Mouse (Mus musculus) midbrain, embryonic 10.5 days (tissue): Measurements from ENCODE around the gene Cmas. TPM values are rescaled to one million over a fixed set of nuclear protein-coding genes. Genes with fewer than 3 reads are reported as not detected.

Experiments
- DNase-seq: peaks from one replicate; pipeline ENCODE4 v3.0.0-alpha.2; 2017; ENCODE audit warnings: low spot score
- H3K27ac ChIP-seq: fragments of 300-500 bp; sonication (generic); replicated peaks from 2 replicates; pipeline ENCODE4 v1.5.1; 2016; ENCODE audit warnings: mild to moderate bottlenecking
- H3K27me3 ChIP-seq: fragments of 300-500 bp; sonication (generic); 2 replicates; pipeline ENCODE4 v1.6.1; 2016; ENCODE audit warnings: low read depth, mild to moderate bottlenecking; ENCODE audit not compliant: poor library complexity, severe bottlenecking
- H3K36me3 ChIP-seq: fragments of 300-500 bp; sonication (generic); 2 replicates; pipeline ENCODE4 v1.6.1; 2016; ENCODE audit warnings: mild to moderate bottlenecking, moderate library complexity
- H3K4me1 ChIP-seq: fragments of 300-500 bp; sonication (generic); 2 replicates; pipeline ENCODE4 v1.6.1; 2016
- H3K4me3 ChIP-seq: fragments of 300-500 bp; sonication (generic); 2 replicates; pipeline ENCODE4 v1.5.1; 2016; ENCODE audit warnings: mild to moderate bottlenecking, moderate library complexity
- H3K9me3 ChIP-seq: fragments of 300-500 bp; sonication (generic); replicated peaks from 2 replicates; pipeline ENCODE4 v1.6.1; 2016; ENCODE audit warnings: mild to moderate bottlenecking
- WGBS: fragments of 180-500 bp; shearing (Covaris S2); methylation state at CpG from one replicate; pipeline ENCODE4 v1.1.7; 2016; 5-methylcytosine and 5-hydroxymethylcytosine counted together
- polyA plus RNA-seq: library from polyadenylated mRNA; unstranded; fragments of >200 nt; fragmentation: Nextera tagmentation; extraction: Ambion mirVana; gene quantifications from 2 replicates; pipeline ENCODE4 v1.2.1, GENCODE M21; 2016

Gene Cmas
- polyA plus RNA-seq, result 81.0 and 86.6 TPM in 2 replicates

DNA sequence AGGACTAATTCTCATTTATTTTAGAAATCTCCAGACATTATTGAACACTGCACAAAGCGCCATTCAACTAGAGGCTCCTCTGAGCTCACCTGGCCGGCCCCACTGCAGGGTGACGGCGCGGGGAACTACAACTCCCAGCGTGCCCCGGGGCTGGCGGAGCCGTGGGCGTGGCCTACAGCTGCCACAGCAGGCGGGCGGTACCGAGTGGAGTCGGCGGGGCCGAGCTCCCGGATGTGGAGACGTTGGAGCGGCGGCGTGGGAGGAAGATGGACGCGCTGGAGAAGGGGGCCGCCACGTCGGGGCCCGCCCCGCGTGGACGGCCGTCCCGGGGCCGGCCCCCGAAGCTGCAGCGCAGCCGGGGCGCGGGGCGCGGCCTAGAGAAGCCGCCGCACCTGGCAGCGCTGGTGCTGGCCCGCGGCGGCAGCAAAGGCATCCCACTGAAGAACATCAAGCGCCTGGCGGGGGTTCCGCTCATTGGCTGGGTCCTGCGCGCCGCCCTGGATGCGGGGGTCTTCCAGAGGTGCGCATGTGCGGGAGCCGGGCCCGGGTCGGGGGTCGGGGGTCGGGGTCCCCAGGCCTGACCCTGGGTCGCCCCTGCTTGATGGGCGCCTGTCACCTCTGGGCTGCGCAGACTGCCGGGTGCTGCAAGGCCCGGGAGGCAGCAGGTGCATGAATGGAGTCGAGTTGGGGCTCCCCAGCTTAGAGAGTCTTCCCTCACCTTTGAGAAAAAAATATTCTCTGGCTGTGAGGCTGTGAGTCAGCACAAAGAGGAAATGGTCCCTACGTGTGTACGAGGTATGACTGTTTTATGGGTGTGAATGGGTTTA lies at the start of gene Cmas:
TSS of gene Cmas (plus strand) at position 180 of the 827 bp plus-strand sequence.
- H3K9me3 ChIP-seq, result no peaks in the 10 kb centered on the region
- peak; percentile 88 for DNase-seq
- peaks cover 32% of the 10 kb centered on the region for H3K4me1 ChIP-seq
- peak within 1 kb of the TSS; percentile 92 for H3K4me3 ChIP-seq
- H3K27ac ChIP-seq, result peak within 1 kb of the TSS; percentile 95
- under 1% methylated on average over 68 of the region's 68 CpGs for WGBS
- peaks cover 34% of the 10 kb centered on the region for H3K27me3 ChIP-seq
- peaks cover 30% of the 10 kb centered on the region for H3K36me3 ChIP-seq

DNA sequence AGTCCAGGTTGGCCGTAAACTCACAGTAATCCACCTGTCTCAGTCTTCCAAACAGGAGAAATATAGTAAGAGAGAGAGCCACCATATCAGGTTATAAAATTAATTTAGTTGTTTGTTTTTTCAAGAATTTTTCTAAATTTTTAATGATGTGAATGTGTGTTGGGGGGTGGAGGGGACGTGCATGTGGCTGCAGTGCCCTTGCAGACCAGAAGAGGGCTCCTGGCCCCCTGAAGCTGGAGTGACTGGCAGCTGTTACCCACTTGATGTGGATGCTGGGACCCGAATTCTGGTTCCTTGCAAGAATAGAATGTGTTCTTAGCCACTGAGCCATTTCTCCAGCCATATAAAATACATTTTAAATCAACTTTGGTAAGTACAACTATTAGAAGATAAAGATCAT lies 49.8 kb upstream of the Cmas start:
- peaks cover 15% of the 10 kb centered on the region for H3K27me3 ChIP-seq
- WGBS, result 78% methylated on average over 3 of the region's 3 CpGs

DNA sequence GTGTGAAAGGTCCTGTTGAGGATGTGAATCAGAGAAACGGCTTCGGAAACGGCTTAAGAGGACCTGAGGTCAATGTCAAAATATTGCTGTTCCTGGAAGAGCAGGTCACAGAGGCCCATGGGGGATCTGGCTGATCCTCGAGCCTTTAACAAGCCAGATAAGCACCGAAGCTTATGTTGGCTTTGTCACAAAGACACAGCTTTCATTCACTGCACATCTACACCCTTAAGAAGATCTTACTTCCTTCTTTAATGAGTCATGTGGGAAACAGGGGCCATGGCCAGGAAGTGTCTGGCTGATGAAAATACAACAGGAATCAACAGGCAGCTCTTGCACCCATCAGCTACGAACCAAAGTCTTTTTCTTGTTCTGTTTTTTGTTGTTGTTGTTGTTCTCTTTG lies 48.1 kb upstream of the Cmas start:
- Histone ChIP-seq H3K9me3 (no peaks in the 10 kb centered on the region), H3K27me3 (peaks cover 4% of the 10 kb centered on the region; the same call in 1 of the 2 replicates), H3K4me1 (no peaks in the 10 kb centered on the region), H3K36me3 (no peaks in the 10 kb centered on the region), H3K27ac (no peak overlapping the region), H3K4me3 (no peak overlapping the region)
- WGBS, result 92% methylated on average over 6 of the region's 6 CpGs
- no peak for DNase-seq

More for the DNA sequence above, 49.8 kb upstream of the Cmas start:
- H3K27ac ChIP-seq, result no peak overlapping the region
- no peaks in the 10 kb centered on the region for H3K36me3 ChIP-seq
- H3K4me1 ChIP-seq, result peaks cover 11% of the 10 kb centered on the region
- DNase-seq, result no peak
- H3K9me3 ChIP-seq, result no peaks in the 10 kb centered on the region
- no peak overlapping the region for H3K4me3 ChIP-seq

- Histone ChIP-seq H3K4me3 (no peak overlapping the region), H3K9me3 (no peaks in the 10 kb centered on the region), H3K27me3 (no peaks in the 10 kb centered on the region), H3K36me3 (no peaks in the 10 kb centered on the region), H3K4me1 (no peaks in the 10 kb centered on the region), H3K27ac (no peak overlapping the region)
- WGBS, result 88% methylated on average over 6 of the region's 6 CpGs
- no peak for DNase-seq
Measured at GRCm38 (mm10) chr6:142710690-142711089, 45.8 kb upstream of the Cmas start.

DNA sequence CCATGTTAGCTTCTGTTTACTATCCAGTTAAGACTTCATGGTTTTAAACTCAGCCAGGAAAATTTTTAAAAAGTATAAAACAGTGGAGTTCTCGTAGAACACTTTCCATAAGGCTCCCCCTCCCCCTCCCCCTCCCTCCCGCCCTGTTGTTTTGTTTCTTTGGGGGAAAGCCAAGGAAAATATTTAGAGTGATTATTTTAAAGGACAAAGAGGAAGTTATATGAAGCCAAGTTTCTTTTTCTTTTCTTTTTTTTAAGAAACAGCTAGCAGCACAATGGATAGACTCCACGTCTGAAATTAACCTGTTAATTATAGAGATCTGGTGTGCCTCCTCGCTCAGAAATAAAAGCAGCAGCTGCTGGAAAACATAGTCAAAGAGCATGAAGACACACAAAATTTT lies 45.4 kb upstream of the Cmas start:
- no peak for DNase-seq
- 69% methylated on average over 4 of the region's 4 CpGs for WGBS
- Histone ChIP-seq H3K27ac (no peak overlapping the region), H3K4me3 (no peak overlapping the region), H3K27me3 (no peaks in the 10 kb centered on the region), H3K9me3 (no peaks in the 10 kb centered on the region), H3K4me1 (no peaks in the 10 kb centered on the region), H3K36me3 (no peaks in the 10 kb centered on the region)

DNA sequence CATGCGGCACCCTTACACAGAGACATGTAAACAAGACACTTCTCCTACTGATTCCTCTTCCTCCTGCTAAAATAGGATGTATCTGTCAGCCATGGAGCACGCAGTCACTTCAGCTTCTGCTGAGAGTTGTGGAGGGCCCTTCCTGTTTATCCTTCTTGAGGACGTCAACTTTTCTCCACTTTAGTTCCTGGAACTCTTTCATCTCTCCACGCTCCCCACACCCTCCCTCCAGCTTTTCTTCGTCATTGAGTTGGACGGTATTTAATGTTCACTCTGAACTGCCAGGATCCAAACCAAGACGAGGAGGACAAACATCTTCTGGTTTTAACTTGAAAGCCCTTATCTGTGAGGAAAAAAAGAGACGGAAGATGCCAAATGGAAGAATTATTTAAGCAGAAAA lies 41.5 kb upstream of the Cmas start:
- DNase-seq, result no peak
- WGBS, result 89% methylated on average over 8 of the region's 8 CpGs
- no peaks in the 10 kb centered on the region for H3K9me3 ChIP-seq

DNA sequence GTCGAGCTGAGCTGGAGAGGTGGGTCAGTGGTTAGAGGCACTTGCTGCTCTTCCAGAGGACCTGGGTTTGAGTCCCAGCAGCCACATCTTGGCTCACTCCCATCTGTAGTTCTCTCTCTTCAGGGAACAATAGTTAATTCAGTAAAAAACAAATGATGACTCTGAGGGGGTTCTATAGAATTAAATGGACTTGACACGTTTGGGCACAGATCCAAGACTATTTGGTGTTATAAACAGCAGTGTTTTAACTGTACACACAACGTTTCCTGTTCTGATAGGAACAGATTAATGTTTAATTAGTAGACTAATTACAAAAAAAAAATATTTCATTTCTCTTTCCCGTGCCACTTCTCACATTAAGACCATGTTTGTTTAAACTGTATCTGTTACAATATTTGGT lies 39.3 kb upstream of the Cmas start:
- H3K4me1 ChIP-seq, result no peaks in the 10 kb centered on the region
- no peaks in the 10 kb centered on the region for H3K36me3 ChIP-seq
- DNase-seq, result no peak
- H3K27me3 ChIP-seq, result no peaks in the 10 kb centered on the region
- H3K9me3 ChIP-seq, result no peaks in the 10 kb centered on the region
- no peak overlapping the region for H3K27ac ChIP-seq
- no peak overlapping the region for H3K4me3 ChIP-seq
- 84% methylated on average over 4 of the region's 4 CpGs for WGBS

More for the DNA sequence above, 41.5 kb upstream of the Cmas start:
- Histone ChIP-seq H3K4me3 (no peak overlapping the region), H3K36me3 (no peaks in the 10 kb centered on the region), H3K4me1 (no peaks in the 10 kb centered on the region), H3K27ac (no peak overlapping the region), H3K27me3 (no peaks in the 10 kb centered on the region)

DNA sequence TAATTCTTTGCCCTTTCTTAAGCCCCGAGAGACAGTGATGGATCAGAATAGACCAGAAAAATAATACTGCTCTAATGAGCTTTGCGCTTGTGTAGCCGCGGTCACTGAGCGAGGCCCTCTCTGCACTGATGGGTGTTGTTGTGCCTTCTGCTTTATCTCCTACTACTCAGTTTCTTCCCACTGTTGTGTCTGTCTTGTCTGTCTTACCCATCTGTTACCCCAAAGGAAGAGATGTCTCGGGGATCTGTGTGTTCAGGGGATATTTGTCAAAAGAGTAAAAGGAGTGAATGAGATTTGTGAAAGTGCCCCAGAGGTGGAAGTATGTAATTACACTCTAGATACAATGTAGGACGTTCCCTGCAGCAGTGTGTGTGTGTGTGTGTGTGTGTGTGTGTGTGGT lies 38.3 kb upstream of the Cmas start:
- Histone ChIP-seq H3K36me3 (no peaks in the 10 kb centered on the region), H3K9me3 (no peaks in the 10 kb centered on the region), H3K4me1 (no peaks in the 10 kb centered on the region), H3K27me3 (no peaks in the 10 kb centered on the region), H3K27ac (no peak overlapping the region), H3K4me3 (no peak overlapping the region)
- no peak for DNase-seq
- 85% methylated on average over 7 of the region's 7 CpGs for whole genome bisulfite sequencing

- Histone ChIP-seq H3K27ac (no peak overlapping the region), H3K4me1 (no peaks in the 10 kb centered on the region), H3K36me3 (no peaks in the 10 kb centered on the region), H3K4me3 (no peak overlapping the region), H3K9me3 (no peaks in the 10 kb centered on the region), H3K27me3 (no peaks in the 10 kb centered on the region)
- 71% methylated on average over 6 of the region's 6 CpGs for WGBS
- no peak for DNase-seq
Measured at GRCm38 (mm10) chr6:142720641-142721040, 35.8 kb upstream of the Cmas start.

- no peak overlapping the region for H3K4me3 ChIP-seq
- WGBS, result 93% methylated on average over 8 of the region's 8 CpGs
- no peaks in the 10 kb centered on the region for H3K9me3 ChIP-seq
- H3K4me1 ChIP-seq, result no peaks in the 10 kb centered on the region
- H3K36me3 ChIP-seq, result no peaks in the 10 kb centered on the region
- H3K27me3 ChIP-seq, result no peaks in the 10 kb centered on the region
- H3K27ac ChIP-seq, result no peak overlapping the region
- DNase-seq, result no peak
Measured at GRCm38 (mm10) chr6:142721731-142722130, 34.8 kb upstream of the Cmas start.

GRCm38 (mm10) chr6:142726032-142726431 lies 30.5 kb upstream of the Cmas start:
- no peaks in the 10 kb centered on the region for H3K36me3 ChIP-seq
- 88% methylated on average over 4 of the region's 4 CpGs for WGBS
- no peak for DNase-seq
- H3K27ac ChIP-seq, result no peak overlapping the region
- no peak overlapping the region for H3K4me3 ChIP-seq
- no peaks in the 10 kb centered on the region for H3K27me3 ChIP-seq
- no peaks in the 10 kb centered on the region for H3K4me1 ChIP-seq
- H3K9me3 ChIP-seq, result no peaks in the 10 kb centered on the region

DNA sequence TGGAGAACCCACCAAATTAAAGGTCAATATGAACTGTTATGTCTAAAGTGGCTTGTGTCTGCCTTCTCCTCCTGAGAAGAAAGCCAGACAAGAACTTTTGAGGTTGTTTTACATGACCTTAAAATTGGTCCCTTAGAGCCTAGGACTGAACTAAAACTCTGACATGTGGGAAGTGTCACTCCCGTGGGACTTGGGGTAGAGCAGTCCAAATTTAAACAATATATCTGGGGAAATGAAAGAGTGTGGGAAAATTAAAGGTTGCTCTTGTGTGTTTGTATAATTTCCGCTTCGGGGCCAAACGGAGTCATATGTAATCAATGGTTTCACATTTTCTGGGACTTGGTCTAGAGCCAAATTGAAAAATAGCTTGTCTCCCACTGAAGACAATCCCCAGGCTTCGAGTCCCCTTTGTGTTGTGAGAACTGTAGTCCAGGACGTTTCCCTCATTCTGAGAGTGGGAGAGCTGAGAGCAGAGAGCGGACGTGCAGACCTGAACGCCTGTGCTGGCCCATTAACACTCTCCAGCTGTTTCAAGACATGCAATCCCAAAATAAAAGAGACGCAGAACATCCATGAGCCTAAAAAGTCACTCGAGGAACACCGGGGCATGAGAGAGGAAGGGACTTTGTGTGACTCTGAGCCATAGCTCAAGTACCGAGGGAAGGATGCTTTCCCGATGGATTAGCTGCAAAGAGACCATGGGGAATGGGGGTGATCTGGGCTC lies 23.8 kb upstream of the Cmas start:
- Histone ChIP-seq H3K4me1 (no peaks in the 10 kb centered on the region), H3K36me3 (no peaks in the 10 kb centered on the region), H3K27me3 (no peaks in the 10 kb centered on the region), H3K4me3 (no peak overlapping the region), H3K9me3 (no peaks in the 10 kb centered on the region), H3K27ac (no peak overlapping the region)
- no peak for DNase-seq
- 74% methylated on average over 14 of the region's 14 CpGs for WGBS
